Mouse (Mus musculus) cerebellum, adult 18-20 months (tissue): ENCODE results near the gene Dysf.

Experiments used
- DNase-seq, 2 experiments: peaks; one replicate each; pipeline ENCODE4 v3.0.0; 2021

Gene Dysf

GRCm38 (mm10) chr6:84243385-84243784 is 235.0 kb downstream of the Dysf start:
- DNase-seq, result no peak

- DNase-seq, result no peak
Observed at GRCm38 (mm10) chr6:84246101-84246760, 237.8 kb downstream of the Dysf start.

DNA sequence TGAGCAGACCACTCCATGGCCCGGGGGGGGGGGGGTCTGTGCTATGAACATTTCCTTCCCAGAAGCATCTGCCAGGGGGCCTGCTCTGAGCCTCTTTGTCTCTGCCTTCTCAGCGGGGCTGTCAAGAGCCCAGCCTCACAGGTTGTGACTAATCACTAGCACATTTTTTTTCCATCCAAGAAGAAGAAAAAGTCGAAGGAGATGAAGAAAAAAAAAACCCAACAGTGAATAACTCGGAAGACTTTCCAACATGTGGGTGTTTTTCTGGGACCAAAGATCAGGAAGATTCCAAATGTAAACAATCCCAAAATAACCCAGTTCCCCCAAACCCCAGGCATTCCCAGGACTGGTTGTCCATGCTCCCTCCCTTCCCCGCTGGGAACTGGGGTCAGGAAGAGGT is 238.6 kb downstream of the Dysf start:
- DNase-seq, result no peak
